Mouse (Mus musculus) right cerebral cortex, adult 2 months (tissue): Measurements from ENCODE around the gene Ros1.

ENCODE experiments used
- DNase-seq, 2 experiments: peaks; one replicate each; pipeline ENCODE4 v3.0.0; 2021 to 2022; ENCODE audit warnings: low spot score in 2 of 2

The Ros1 gene

DNA sequence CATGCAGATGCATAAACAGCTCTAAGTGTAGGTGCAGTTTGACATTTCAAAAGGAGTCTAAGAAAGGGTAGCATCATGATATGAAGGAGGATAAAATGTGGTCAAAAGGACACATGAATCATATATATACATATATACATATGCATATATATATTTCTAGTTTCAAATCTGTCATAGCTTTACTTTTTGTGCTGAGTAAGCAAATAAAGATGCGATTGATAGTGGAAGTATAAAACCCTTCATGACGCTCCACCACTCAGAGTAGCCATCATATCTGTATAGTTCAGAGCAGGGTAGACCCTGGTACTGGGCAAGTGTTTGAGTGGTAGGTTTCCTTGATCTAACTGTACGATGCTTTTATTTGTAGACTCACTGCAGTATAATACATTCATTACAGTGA, 35.3 kb downstream of the Ros1 start:
- DNase-seq = no peak

GRCm38 (mm10) chr10:52133354-52134074, 61.5 kb downstream of the Ros1 start:
- DNase-seq = no peak

DNA sequence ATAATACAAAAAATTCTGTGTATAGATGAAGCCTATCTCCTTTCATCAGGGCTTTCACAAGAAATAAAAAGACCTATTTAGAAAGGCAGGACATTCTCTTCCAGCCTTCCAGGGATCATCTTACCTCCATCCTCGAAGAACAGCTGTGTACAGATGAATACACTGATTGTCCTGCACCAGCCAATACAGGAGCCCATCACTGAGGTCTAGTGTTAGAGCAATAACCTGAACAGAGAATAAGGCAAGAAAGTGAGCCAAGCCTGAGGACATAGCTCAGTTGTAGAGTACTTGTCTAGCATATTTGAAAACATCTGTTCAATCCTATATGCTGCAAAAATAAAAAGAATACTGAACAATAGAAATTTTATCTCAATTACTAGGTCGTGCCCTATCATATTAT, 64.3 kb downstream of the Ros1 start:
- no peak for DNase-seq

DNA sequence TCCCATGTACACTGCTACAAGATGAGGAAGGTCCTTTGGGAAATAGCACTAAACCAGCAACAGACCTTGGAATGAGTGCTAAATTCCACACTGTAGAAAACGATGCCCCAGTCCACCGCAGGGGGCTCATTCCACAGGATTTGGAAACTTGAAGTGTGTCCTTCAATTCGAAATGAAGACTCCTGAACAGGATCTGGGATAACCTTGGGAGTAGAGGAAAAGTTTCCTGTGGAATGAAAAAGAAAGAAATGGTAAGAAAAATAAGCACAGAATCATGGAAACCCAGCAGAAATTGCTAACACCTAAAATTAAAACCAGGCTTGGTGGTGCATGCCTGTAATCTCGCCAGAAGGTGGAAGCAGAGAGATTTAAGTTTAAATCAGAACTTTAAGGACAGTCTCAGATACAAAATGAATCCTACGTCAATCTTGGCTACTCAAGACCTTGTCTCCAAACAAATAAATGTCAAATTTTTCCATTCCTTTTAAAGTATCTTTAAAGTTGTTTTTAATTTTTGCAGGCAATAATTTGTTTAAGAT, 66.1 kb downstream of the Ros1 start:
- DNase-seq = no peak

DNA sequence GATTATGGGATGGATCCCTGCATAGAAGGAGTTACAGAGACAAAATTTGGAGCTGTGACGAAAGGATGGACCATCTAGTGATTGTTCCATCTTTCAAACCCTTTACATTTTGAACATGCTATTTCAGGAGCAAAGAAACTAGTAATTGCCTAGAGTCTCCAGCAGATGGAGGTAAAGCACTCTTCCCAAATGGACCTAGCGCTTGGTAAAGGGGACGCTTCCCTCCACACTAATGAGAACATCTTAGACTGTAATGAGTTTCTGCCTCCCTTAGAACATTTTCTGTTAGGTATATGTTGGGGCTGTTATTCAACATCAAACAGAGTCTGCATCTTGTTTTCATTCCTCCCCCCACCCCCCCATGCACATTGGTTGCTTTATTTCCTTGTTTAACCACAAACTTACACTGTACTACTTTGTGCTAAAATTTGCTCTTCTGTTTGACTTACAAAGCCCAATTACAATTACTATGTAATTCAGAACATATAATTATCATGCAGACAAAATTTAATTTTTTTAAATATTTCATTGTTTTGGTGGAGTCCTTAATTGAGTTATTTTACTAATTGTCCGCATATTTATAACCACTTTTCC, 88.8 kb downstream of the Ros1 start:
- DNase-seq = peak in 1 of 2 experiments; percentile 38

- DNase-seq = no peak
These were observed 93.8 kb downstream of the Ros1 start for GRCm38 (mm10) chr10:52101273-52101672.

DNA sequence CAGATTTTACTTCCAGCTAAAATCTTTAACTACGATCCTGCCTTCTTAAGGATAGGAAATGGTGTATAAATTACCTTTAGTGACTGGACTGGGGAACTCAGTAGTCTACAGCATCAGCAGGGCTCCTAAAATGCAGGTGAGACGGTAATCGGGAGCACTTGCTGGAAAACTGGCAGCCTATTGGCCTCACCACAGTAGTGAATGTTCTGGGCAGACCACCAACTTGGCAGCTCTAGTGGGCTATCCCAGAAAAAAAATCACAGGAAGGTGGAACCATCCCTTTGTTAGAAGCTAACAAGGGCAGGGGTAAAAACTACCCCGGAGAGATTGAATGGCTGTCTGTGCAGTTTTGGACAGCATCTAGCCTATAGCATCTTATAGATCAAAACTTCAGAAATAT, 102.9 kb downstream of the Ros1 start:
- no peak for DNase-seq

DNA sequence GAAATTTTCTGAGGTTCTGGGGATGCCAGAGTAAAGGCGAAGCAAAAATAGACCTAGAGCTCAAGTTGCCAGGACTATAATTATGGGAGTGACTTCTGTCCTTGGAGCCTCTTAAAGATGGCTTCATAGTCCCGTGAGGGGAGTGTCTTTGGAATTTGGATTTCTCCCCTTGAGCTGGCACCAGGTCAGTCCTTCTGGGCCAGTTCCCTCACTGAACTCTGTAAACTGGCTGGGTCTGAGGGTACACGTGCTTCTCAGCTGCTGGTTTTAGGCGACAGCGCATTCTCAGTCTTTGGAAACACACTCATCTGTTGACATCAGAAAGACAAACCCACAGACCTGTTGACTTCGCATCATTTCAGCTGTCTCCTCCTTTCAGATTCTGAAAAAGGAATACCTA, 108.4 kb downstream of the Ros1 start:
- no peak for DNase-seq

DNA sequence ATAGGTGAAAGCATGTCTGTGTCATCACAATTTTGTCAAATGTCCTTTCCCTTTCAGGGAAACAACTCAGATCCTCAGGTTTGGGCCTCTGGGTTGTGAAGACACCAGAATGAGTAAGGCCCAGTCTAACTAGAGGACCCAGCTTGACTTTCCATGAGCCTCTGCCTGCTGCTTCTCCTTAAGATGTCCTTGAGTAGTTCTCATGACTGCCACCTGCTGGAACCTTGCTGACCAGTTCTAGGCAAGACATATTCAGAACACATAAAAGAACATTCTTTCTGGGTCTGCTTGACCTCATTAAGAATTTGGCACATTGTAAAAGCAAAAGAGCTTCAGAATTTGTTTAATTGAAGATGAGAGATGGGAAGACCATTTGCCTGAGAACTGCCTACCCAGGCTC, 122.6 kb downstream of the Ros1 start:
- DNase-seq = peak; percentile 49 to 54

DNA sequence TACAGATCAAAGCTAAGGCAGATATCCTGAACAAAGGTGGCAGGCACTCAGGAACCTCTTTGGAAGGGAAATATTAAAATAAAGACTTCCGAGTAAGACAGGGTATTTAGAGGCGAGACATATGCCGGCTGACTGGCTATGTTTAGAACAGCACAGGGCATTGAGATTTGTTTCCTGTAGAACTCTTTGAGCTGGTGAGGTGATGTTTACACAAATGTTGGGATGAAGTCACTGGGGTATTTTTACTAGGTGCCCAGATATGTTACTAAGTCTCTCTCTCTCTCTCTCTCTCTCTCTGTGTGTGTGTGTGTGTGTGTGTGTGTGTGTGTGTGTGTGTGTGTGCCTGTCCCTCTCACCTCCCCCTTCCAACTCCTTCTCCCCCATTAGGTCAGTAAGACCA, 146.8 kb downstream of the Ros1 start:
- DNase-seq = no peak

DNA sequence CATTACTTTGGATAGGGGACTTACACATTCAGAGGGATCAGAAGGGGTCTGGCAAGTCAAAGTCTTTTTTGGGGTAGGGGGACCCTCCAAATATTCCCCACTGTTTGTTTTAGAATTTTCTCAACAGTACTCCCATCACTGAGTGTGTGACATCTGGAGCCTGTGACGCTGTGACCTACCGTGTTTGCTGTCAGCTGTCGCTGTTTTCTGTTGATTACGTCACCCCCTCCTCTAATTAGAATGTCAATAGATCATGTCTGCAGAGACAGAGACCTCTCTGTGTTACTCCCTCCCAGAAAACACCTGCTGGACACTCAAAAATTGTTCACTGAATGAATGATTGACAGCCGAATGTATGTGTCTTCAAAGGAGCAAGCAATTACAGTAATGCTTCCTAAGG, 152.0 kb downstream of the Ros1 start:
- no peak for DNase-seq

- no peak for DNase-seq
These were observed 155.7 kb downstream of the Ros1 start for GRCm38 (mm10) chr10:52039392-52039791.

GRCm38 (mm10) chr10:52033729-52034128, 161.3 kb downstream of the Ros1 start:
- DNase-seq = no peak

- DNase-seq = no peak
These were observed 165.5 kb downstream of the Ros1 start for GRCm38 (mm10) chr10:52029421-52030080.

DNA sequence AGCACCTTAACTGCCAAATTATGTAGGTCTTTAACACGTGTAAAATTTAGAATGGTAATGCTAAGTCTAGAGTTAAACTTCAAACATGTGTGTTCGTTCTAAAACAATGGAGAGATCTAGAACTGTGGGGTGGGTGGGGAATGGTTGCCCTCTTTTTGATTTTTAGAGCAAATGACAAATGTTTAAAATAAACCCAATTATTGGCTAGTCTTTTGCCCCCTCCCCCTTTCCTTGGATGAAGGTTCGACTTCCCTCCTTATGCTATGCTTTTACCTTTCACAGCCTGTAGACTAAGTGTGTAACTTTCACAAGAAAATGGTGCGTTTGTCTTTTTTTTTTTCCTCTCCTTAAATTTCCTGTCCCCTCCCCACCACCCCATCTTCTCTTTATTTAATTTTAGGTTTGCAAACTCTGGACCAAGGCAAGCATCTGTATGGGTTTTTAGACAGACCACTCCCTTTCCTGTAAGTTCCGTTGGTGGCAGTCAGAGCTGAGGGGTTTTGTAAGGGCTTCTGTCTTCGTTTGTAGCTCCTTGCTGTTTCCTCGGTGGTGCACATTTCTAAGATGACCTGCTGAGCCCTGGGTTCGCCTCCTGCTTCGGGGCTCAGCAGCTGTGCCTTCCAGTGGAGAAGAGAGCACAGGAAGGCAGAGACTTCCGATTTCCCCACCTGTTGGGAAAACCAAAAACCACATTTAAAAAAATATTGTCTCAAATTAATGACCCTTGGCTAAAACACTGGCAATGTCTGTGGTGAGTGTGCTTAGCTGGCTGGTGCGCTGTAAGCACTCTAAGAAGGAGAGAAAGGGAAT, 166.3 kb downstream of the Ros1 start:
- DNase-seq = no peak

- no peak for DNase-seq
These were observed 167.6 kb downstream of the Ros1 start for GRCm38 (mm10) chr10:52027161-52028035.

DNA sequence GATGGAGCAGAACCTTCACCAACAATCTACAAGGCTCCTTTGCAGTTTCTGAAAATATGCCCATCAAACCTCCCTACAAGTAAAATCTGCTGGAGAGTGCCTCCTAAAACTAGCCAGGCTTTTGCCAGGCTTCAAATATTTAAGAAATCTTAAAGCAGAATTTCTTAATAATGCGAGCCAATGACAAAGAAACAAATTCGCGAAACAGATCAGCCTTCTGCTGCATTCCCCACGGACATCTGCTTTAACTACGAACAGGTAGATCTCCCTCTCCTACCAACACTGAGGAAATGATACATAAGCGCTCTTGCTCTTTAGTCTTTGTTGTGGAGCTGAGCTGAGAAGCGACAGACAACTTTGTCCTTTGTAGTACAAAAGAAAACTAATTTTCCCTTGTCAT, 169.2 kb downstream of the Ros1 start:
- DNase-seq = no peak

DNA sequence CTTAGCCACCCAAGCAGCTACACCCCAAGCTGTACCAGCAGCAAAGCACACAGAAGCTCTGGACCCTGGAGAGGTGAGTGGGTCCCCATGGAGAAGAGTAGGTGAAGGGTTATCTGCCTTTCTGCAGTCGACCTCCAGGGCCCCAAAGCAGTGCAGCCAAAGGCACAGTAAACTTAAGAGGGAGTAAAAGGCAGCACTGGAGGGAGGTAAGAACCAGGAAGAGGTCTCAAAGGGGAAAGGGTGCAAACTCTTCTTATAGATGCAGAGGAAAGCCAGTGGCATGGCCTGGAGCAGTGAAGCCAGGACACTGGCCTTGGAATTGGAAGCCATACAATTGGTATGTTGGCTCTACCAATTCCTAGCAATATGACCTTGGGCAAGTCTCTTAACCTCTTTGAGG, 169.8 kb downstream of the Ros1 start:
- no peak for DNase-seq

DNA sequence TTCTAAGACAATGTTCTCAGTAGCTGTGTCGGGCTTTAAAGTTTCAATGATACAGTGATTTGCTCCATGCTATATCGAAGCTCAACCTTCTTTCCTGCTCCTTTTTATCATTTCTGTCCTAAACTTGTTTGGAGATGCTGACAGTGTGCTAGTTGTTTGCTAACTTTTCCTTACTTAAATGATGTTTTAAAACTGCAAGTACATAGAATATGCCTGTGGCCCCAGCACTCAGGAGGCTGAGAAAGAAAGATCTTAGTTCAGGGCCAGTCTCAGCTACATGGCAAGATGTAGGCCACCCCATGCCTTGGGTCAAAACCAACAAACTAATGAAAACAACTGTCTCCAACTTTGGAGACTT, 171.0 kb downstream of the Ros1 start:
- DNase-seq = no peak

- DNase-seq = peak in 1 of 2 experiments; percentile 27
These were observed 171.6 kb downstream of the Ros1 start for GRCm38 (mm10) chr10:52023213-52024052.
